Mouse (Mus musculus) heart, postnatal 25 days (tissue): Measurements from ENCODE around the gene Tmem117. TPM values are rescaled to one million over a fixed set of nuclear protein-coding genes. Genes with fewer than 3 reads are reported as not detected.

ENCODE experiments used
- DNase-seq: peaks from one replicate; pipeline ENCODE4 v3.0.0; 2022; ENCODE audit warnings: low spot score
- intact Hi-C: fragments of 180-260 bp; cut with DNase I; formaldehyde crosslinking; loops from one replicate; pipeline ENCODE4 v1.15.1; 2025
- total RNA-seq, 2 experiments: library from RNA; stranded (reverse); gene quantifications; 2 replicates each; pipeline ENCODE4 v1.2.3; 2021

Tmem117 gene
- total RNA-seq, 2 experiments from 2014 or later: 13.4 to 17.2 TPM

DNA sequence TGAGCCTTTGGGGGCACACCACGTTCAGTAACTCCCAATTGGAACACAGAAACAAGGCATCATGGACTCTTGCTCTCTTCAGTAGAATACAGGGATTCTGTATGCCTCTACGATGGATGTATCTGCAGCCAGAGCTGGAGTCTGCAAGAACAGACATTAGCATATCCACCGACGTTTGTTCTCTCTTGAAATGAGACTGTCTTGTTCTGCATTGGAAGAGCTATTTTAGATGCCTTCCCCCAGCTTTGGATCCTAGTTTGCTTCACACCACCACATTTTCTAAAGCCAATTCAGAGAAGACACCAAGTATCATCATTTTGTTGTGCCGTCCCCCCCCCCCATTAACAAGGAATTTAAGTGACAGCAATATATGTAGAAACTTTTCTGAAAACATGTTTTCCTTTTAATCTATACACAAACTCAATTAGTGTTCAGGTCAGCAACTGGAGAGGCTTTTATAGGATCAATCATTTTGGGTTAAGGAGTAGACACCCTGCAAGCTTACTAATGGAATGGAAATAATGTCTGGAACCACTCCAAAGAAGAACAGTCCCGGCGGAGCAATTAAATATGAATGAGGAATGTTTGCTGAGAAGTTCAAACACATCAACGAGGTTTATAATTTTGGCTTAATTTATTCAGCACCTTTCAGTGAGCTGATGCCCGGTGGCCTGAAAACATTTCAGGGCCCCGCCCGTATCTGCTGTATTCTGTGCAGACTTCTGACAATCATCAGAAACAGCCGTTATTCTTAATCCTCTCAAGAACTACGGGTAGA lies 339.6 kb downstream of the Tmem117 start:
- intact Hi-C loops: no loop called here

DNA sequence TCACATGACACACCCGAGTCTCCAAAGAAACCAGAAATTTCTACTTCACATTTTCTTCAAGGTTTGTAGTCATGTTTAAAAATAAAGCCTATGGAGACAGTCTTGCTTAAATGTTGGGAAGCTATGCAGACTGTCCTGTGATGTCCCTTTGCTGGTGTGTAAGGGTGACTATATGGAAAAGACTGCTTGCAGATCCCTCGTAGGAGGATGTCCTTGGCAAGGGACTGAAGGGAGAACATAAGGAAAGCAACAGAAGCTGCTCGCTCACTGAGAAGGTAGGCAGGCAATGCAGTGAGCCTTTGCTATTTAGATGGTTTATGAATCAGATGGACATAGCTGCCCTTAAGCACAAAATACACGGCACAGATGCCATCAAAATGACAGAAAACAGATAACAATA lies 352.8 kb downstream of the Tmem117 start:
- intact Hi-C loops: no loop called here
- no peak for DNase-seq

More for the DNA sequence above, 339.6 kb downstream of the Tmem117 start:
- no peak for DNase-seq

DNA sequence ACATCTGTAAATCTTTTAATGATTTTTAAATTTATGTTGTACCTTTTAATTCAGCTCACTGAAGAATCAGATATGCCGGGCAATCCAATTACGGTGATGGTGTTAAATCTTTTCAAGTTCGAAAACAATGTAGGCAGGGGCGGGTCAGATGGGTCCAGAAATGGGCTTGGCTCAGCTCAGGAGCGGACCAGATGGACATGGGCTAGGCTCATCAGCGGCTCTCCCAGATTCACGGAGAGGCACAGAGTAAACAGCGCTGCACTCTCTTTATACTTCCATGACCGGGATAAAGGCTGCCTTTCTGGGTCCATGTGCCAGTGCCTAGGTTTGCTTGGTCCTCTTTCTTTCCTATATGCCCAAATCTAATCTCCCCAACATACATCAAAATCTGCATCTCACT lies 366.3 kb downstream of the Tmem117 start:
- no peak for DNase-seq
- intact Hi-C loops: no loop called here

DNA sequence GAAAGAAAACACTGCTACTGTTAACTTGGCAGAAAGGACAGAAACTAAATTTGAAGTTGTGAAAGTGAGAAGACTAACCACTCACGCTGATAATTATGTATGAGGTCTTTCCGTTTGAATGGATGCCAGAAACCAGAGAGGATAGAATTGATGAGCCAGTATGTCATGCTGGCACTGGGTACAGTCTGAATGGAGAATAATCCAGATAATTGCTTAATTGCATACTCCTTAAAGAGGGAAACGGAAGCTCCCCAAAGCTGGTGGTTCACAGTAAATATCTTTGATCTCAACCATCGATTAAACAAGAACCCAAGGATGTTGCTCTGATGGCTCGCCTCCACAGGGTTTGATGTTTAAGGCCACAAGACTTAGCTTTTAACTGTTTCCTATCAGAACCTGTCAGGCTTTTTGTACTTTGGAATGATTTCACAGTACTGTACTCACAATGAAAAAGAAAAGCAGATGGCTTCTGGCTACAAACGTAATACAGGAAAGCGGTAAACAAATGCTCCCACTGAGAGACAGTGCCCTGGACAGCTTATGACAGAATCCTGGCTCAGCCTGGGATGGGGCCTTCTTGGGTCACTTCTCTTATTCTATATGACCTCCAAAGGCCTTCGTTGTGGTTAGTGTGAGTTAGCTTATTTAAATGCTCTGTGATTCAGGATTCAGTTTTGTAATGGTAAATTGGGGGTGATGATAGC lies 376.2 kb downstream of the Tmem117 start:
- DNase-seq: no peak
- intact Hi-C loops: no loop called here

DNA sequence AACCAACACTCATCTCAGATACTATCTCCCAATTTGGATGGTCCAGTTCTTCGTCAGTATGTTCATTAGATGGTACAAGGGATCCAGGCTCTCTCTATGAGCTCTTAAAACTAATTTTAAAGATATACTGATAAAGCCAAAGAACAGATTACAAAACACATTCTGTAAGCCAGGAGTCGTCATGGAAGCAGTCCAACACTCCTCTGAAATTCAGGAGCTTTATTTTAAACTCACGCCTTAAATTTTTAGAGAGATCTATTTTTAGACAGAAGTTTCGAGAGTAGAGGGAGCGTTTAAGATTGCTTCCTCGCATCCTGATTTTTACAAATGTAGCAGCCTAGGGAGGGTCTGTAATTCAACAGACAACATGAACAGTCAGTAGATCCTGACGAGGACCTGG lies 393.2 kb downstream of the Tmem117 start:
- intact Hi-C loops: no loop called here

DNA sequence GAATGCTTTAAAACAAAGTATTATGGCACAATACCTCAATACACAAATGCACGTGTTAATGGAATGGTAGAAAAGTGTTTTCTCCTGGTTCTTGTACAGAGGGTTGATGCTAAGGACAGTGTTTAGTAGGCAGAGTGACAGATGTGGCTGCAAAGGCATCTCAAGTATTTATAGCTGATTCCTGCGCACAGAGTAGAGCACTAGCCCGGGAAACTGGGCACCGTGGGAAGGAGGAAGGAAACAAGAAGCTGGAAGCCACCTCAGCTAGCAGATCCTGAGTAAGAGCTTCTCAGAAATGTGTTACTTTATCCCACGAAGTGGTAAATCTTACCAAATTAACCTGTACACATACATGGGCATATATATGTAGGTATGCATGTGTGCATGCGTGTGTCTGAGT lies 395.4 kb downstream of the Tmem117 start:
- intact Hi-C loops: no loop called here
- DNase-seq: no peak

More for the DNA sequence above, 393.2 kb downstream of the Tmem117 start:
- DNase-seq: no peak

DNA sequence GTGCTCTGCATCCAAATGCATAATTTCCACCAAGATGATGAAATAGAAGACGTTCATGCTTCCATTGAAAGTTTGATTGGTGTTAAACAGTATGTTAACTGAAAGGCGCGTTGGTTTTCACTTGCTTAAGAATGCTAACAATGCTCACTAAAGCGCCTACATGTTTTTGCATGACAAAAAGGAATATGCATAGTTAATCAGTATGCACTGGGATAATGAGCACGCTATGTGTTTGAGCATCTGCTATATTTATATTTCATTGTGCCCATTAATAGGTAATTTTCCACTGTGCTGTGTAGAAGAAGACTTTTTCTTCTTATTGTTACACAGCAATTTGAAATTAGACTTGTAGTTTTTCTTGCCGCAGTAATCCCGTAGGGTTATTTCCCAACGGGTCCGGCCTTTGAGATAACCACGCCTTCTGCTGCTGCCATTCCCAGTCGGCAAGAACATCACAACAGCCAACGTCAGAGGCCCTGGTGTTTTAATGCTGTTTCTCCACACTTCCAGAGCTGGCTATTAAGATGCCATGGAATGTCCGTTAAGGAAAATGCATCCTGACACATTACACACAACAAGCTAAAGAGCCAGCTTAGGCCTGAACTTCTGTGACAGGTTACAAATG lies 399.9 kb downstream of the Tmem117 start:
- intact Hi-C loops: no loop called here

DNA sequence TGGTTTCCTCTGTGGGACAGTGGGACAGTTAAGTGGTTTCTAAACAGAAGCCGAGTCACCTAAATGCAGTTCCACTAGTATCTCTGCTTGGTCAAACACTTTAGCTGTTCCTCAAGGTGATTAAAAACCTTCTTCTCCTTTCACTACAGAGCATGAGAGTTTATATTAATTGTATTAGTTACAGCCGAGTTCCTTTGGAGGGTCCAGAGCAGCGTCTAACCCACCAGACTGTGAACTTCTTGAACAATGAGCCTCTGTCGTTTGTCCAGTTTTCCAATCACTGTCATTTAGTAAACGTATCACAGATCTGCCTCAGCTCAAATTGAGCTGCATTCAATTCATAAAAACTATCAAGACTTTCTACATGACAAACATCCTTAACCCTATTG lies 400.4 kb downstream of the Tmem117 start:
- DNase-seq: no peak
- intact Hi-C loops: no loop called here

More for the DNA sequence above, 399.9 kb downstream of the Tmem117 start:
- DNase-seq: no peak

DNA sequence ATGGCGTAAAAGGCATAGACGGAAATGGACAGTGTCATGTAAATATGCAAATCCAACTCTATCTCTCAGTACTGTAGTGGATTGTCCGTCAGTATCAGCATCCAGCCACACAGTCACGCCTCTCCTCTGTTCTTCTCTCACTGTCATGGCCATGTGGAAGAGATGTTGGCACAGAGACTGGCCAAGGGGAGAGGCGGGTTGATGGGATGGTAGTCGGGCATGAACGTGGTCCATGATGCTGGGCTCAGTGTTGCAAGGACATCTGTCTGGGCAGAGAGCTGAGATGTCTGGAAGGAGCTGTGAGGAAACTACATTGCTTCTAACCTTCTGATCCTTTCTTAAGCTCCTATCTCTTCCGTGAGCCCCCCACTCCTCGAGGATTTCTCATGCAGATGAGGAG lies 413.4 kb downstream of the Tmem117 start:
- DNase-seq: no peak
- intact Hi-C loops: no loop called here

DNA sequence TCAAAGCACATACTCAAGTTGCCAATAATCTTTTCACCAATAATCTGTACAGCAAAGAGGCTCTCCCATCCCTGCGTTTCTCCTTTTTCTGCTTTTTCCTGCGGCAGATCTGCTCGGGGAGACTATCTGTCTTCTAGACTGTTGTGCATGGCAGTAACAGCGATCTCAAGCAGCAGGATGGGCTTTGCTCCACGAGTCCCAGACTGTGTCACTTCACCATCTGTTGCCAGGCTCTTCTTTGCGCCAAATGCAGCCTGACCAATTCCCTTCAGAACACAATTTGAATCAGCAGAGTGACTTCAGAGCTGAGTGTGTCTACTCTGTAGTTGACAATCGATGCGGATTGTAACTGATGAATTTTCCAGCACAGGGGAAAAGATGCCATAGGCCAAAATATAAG lies 415.0 kb downstream of the Tmem117 start:
- DNase-seq: no peak
- intact Hi-C loops: no loop called here

DNA sequence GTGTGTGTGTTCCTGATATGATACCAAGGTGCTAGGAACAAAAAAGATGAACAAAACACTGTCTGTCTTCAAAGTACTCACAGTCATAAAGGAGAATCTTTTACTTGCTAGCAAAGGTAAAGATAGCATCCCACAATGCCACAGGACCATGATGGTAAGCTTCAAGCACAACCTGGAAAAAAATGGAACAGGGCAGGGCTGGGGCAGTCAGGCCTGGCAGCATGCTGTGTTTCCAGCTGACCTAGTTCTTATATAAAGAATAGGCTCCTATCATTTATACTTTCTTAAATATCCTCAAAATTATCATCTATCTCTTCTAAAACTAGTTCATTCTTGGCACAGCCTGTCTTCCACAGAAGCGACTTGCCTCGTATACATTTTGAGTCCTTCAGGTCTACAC lies 418.5 kb downstream of the Tmem117 start:
- no peak for DNase-seq
- intact Hi-C loops: no loop called here

DNA sequence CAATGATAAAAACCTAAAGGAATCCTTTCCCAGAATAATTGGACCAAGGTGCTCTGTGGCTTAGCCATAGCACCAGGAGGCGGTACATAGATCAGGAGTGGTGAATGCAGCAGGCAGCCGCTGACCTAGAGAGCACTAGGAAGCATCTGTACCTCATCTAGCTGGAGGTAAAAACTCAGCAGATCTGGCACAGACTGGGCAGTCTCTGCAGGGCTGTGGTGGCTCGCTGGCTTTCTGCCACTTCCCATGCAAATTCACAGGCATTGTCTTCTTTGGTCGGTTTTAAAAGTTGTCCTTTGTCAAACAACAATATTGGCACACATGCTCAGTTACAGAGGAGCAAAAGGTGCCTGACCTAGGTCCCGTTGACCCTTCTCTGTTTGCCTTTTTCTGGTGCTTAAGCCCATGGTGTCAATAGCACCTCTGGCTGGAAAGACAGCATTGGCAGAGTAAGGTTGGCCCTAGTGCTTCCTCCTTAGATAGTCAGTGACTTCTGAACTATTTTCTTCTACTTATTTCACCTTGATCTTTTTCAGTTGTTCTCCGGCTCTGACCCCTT lies 420.2 kb downstream of the Tmem117 start:
- intact Hi-C loops: no loop called here

DNA sequence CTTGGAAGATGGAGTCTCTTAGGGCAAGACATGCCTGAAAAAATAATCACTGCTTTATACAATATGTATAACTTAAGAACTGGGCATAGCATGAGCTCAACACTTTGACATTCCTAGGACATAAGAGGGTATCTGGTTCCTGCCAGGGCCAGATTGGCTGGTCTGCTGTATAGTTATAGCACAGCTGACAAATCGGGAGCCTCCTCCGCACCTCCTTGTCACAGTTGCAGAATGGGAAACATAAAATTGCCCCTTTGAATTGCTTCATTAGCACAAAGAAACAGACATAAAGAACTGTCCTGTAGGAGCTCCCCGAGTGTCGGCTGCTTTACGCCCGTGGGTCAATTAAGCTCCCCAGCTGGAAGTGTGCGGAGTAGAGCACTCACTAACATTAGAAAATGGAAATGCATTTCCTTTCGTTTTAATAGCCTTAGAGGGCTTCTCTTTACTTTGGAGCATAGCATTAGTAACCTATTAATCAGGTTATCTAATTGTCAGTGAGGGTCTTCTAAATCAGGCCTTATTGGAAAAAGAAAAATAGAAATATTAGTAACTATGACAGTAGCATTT lies 426.1 kb downstream of the Tmem117 start:
- intact Hi-C loops: no loop called here

More for the DNA sequence above, 420.2 kb downstream of the Tmem117 start:
- DNase-seq: no peak

DNA sequence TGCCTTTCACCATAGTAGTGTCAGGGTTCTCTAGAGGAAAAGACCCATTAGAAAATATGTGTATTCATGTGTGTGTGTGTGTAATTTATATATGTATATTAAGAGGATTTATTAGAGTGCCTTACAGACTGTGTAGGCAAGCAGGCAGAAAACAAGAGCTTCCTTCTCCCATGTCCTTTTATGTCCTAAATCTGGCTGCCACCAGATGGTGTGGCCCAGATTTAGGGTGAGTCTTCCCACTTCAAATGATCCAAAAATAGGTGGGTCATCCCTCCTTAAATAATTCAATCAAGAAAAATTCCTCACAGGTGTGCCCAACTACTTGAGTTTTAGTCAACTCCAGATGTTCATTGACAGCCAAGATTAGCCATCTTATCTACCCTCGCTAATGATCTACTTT lies 439.0 kb downstream of the Tmem117 start:
- no peak for DNase-seq
- intact Hi-C loops: no loop called here

More for the DNA sequence above, 426.1 kb downstream of the Tmem117 start:
- no peak for DNase-seq

DNA sequence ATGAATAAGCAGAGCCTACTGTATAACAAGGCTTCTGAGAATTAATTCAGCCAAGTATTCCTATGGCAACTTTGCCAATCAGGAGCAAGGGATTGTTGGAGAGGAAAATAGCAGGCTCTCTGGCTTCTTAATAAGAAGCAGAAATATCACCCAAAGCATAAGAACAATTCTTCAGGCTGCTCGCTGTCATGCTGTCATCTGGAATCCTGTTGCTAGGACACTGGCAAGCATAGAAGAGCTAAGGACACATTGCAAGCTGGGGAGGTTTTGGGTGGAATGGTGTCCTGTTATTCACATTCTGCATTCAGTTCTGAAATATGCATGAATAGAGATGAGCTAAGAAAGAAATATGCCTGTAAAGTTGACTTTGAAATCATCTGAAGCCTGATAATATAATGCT lies 439.8 kb downstream of the Tmem117 start:
- DNase-seq: no peak
- intact Hi-C loops: no loop called here

DNA sequence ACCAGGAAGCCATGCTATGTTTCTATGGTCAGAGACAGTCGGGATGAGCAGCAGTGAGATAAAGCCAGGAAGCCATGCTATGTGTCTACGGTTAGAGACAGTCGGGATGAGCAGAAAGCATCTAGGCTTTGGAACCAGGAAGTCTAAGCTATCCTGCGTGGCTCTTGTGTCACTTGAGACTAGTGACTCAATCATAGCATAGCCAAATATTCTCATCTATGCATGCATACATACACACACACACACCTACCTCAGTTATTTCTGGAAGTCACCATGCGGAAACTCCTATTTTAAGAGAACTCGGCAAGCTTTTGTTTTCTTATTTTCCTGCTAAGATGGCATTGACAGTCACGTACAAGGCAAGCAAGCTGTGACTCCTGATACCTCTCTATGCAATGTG lies 441.8 kb downstream of the Tmem117 start:
- no peak for DNase-seq
- intact Hi-C loops: no loop called here

DNA sequence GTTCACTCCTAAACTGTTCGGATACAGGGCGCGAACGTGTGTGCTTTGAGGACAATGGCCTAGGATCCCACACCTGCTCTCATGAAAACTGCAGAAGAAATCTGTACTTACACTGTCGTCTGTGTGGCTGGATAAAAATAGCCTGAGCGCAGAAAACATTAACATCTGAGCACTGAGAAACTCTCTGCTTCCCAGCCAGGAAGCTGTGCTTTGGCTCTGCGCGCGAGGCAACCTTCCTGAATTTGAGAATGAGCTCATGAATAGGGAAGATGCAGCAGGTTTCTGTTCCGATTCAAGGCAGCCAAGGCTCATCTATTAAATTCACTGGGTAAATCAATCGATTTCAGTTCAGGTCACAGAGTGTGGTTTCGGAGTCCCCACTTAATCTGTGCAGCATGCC lies 446.3 kb downstream of the Tmem117 start:
- intact Hi-C loops: no loop called here
- no peak for DNase-seq

DNA sequence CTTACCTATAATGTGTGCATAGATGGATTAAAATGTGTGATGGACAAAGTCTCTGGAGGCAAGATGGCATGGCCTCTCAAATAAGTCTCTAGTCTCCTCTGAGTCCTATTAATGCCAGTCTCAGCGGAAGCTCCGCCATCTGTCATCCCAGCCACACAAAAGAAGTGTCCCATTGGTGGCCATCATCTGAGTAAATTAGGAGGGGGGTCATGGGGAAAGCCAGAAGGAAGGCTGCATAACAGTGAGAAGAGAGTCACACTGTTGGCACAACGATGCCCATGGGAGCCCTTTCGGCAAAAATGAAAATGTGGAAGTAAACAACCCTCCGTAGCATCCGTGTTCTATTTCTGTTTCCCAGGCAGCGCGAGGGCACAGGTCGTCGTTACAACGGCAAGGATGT lies 452.6 kb downstream of the Tmem117 start:
- intact Hi-C loops: no loop called here
- no peak for DNase-seq

DNA sequence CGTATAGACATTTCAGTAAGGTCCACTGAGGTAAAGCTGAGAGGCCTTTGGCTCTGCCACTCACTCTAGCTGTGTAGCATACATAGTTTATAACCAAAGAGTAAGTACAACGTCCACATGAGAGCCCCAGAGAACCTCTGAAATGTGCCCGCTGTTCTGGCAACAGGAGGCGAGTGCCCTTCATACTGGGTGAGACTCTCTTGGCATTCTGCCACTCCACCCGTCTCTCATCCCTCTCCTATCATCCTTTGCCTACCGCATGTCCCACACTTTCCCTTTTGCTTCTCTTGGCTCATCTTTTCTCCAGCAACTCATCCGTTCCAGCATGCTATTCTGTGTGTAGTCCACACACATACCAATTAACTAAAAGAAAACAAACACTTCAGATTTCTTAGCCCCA lies 456.9 kb downstream of the Tmem117 start:
- DNase-seq: no peak
- intact Hi-C loops: no loop called here

DNA sequence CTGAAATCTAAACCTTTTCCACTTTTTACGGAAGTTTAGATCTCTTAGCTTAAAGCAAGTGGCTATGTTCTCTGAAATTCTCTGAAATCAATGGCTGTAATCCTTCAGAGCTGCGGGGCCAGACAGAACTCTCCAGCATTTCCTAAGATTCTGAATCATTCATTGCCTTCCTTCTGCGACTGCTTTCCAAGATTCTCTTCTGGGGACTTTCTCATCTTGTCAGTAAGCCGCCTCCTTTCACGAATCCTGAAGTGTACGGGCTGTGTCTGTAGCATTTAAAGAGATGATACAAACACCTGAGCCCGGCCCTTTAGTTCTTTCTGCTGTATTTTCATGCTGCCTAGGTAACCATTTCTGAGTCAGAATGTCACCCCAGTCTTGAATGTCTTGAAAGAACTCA lies 471.1 kb downstream of the Tmem117 start:
- intact Hi-C loops: no loop called here
- DNase-seq: no peak
